Mouse (Mus musculus) bone marrow macrophage, adult 2 months (primary cell): ENCODE data around the gene Anapc13.

Source experiments
- CTCF ChIP-seq: IDR thresholded peaks from 2 replicates; pipeline ENCODE4 v1.5.1; 2012; ENCODE audit warnings: low read depth, mild to moderate bottlenecking, low read length, moderate library complexity
- POLR2A ChIP-seq: IDR thresholded peaks from 2 replicates; pipeline ENCODE4 v1.6.1; 2012; ENCODE audit warnings: mild to moderate bottlenecking, low read depth, low read length, borderline replicate concordance

GRCm38 (mm10) chr9:102668115-102668514 is 42.0 kb downstream of the Anapc13 start:
- TF ChIP-seq POLR2A = no peak
- TF ChIP-seq CTCF = no peak
